Mouse (Mus musculus) adrenal gland, postnatal 25 days (tissue): Measurements from ENCODE around the gene Il19. TPM values are rescaled to one million over a fixed set of nuclear protein-coding genes. Genes with fewer than 3 reads are reported as not detected.

Source experiments
- total RNA-seq: library from RNA; stranded (reverse); gene quantifications from 2 replicates; pipeline ENCODE4 v1.2.3, GENCODE M21; 2021

Gene Il19
- total RNA-seq, 1 experiment from 2014 or later, result not detected

Other genes starting within 250 kb of the Il19 start
- gene Gm29427, start 224.3 kb downstream of the Il19 start, total RNA-seq, result 0.21 TPM in 1 of 2 replicates, not detected in the other
- gene Yod1, start 222.8 kb downstream of the Il19 start, total RNA-seq, result 8.7 and 9.9 TPM in 2 replicates
- 29.3 and 34.7 TPM in 2 replicates for gene Pfkfb2, start 210.9 kb downstream of the Il19 start, total RNA-seq
- 2.5 and 3.4 TPM in 2 replicates for gene AA986860, start 208.1 kb downstream of the Il19 start, total RNA-seq
- not detected in 2 replicates for gene Fcamr, start 139.2 kb downstream of the Il19 start, total RNA-seq
- 2.6 TPM in 1 of 2 replicates, not detected in the other for gene Pigr, start 113.4 kb downstream of the Il19 start, total RNA-seq
- gene Fcmr, start 74.4 kb downstream of the Il19 start, total RNA-seq, result 0.76 and 1.1 TPM in 2 replicates
- gene Il24, start 52.7 kb downstream of the Il19 start, total RNA-seq, result not detected in 2 replicates
- gene Il20, start 28.7 kb downstream of the Il19 start, total RNA-seq, result not detected in 2 replicates
- not detected in 2 replicates for gene Il10, start 79.7 kb upstream of the Il19 start, total RNA-seq
- gene Mapkapk2, start 157.7 kb upstream of the Il19 start, total RNA-seq, result 134 and 159 TPM in 2 replicates
- gene Dyrk3, start 198.2 kb upstream of the Il19 start, total RNA-seq, result 4.9 and 5.4 TPM in 2 replicates
- gene Eif2d, start 213.1 kb upstream of the Il19 start, total RNA-seq, result 46.7 and 48.9 TPM in 2 replicates